Mouse (Mus musculus) liver, embryonic 16.5 days (tissue): ENCODE measurements around the gene Pde1b. TPM values are rescaled to one million over a fixed set of nuclear protein-coding genes. Genes with fewer than 3 reads are reported as not detected.

ENCODE experiments used
- ATAC-seq: fragments of 200-750 bp; cut with Nextera tagmentation; 2 replicates; pipeline ENCODE4 v1.8.0; 2017; ENCODE audit warnings: low read depth, mild to moderate bottlenecking, moderate number of reproducible peaks, moderate library complexity
- H3K27ac ChIP-seq: fragments of 300-500 bp; sonication (generic); 2 replicates; pipeline ENCODE4 v1.5.1; 2014; ENCODE audit warnings: mild to moderate bottlenecking, low read length
- H3K27me3 ChIP-seq: fragments of 300-500 bp; sonication (generic); 2 replicates; pipeline ENCODE4 v1.6.1; 2014; ENCODE audit warnings: low read depth, low read length, mixed read lengths; ENCODE audit not compliant: control insufficient read depth, insufficient read depth
- H3K36me3 ChIP-seq: fragments of 300-500 bp; sonication (generic); 2 replicates; pipeline ENCODE4 v1.6.1; 2014; ENCODE audit warnings: mild to moderate bottlenecking; ENCODE audit not compliant: control insufficient read depth, insufficient read depth
- H3K4me1 ChIP-seq: fragments of 300-500 bp; sonication (generic); 2 replicates; pipeline ENCODE4 v1.6.1; 2014; ENCODE audit warnings: low read depth, low read length, mixed read lengths; ENCODE audit not compliant: control insufficient read depth
- H3K4me2 ChIP-seq: fragments of 300-500 bp; sonication (generic); 2 replicates; pipeline ENCODE4 v1.6.1; 2014; ENCODE audit warnings: low read depth, low read length, mixed read lengths
- H3K4me3 ChIP-seq: fragments of 300-500 bp; sonication (generic); 2 replicates; pipeline ENCODE4 v1.5.1; 2014; ENCODE audit warnings: low read depth, mild to moderate bottlenecking, low read length
- H3K9ac ChIP-seq: fragments of 300-500 bp; sonication (generic); 2 replicates; pipeline ENCODE4 v1.6.1; 2014; ENCODE audit warnings: low read depth, low read length
- H3K9me3 ChIP-seq: fragments of 300-500 bp; sonication (generic); replicated peaks from 2 replicates; pipeline ENCODE4 v1.6.1; 2016; ENCODE audit warnings: low read length; ENCODE audit not compliant: control insufficient read depth
- WGBS: fragments of 180-500 bp; shearing (Covaris S2); extraction: QIAGEN DNeasy Blood & Tissue Kit; methylation state at CpG from one replicate; pipeline ENCODE4 v1.1.7; 2014; ENCODE audit not compliant: insufficient replicate concordance; 5-methylcytosine and 5-hydroxymethylcytosine counted together
- polyA plus RNA-seq: library from polyadenylated mRNA; unstranded; fragments of >200 nt; fragmentation: Nextera tagmentation; extraction: Ambion mirVana; gene quantifications from 2 replicates; pipeline ENCODE4 v1.2.1, GENCODE M21; 2015

Pde1b gene
- 0.31 and 0.34 TPM in 2 replicates for polyA plus RNA-seq

GRCm38 (mm10) chr15:103502435-103503250, at the start of gene Pde1b:
Gene Pde1b, plus strand, starts transcription at chr15:103503034.
- no peaks in the 10 kb centered on the region for H3K9me3 ChIP-seq
- H3K4me3 ChIP-seq, result peak within 1 kb of the TSS; percentile 41
- H3K27me3 ChIP-seq, result peaks cover 19% of the 10 kb centered on the region
- no peak within 1 kb of the TSS for H3K9ac ChIP-seq
- no peak within 1 kb of the TSS for H3K27ac ChIP-seq
- 2% methylated on average over 46 of the region's 63 CpGs for WGBS
- H3K4me2 ChIP-seq, result peak within 1 kb of the TSS; percentile 62
- peak; percentile 45; the same call in 1 of the 2 replicates for ATAC-seq
- no peaks in the 10 kb centered on the region for H3K36me3 ChIP-seq
- H3K4me1 ChIP-seq, result peaks cover 3% of the 10 kb centered on the region; the same call in 1 of the 2 replicates

GRCm38 (mm10) chr15:103453551-103454218, 49.1 kb upstream of the Pde1b start, which contains the start of gene Nckap1l:
Gene Nckap1l, plus strand, starts transcription at chr15:103453794.
- peak within 1 kb of the TSS; percentile 25 for H3K4me2 ChIP-seq
- ATAC-seq, result peak; percentile 74
- no peaks in the 10 kb centered on the region for H3K27me3 ChIP-seq
- H3K27ac ChIP-seq, result no peak within 1 kb of the TSS
- peak within 1 kb of the TSS; percentile 27 for H3K4me3 ChIP-seq
- no peak within 1 kb of the TSS for H3K9ac ChIP-seq
- no peaks in the 10 kb centered on the region for H3K9me3 ChIP-seq
- 23% methylated on average over 13 of the region's 13 CpGs for WGBS
- H3K4me1 ChIP-seq, result no peaks in the 10 kb centered on the region
- no peaks in the 10 kb centered on the region for H3K36me3 ChIP-seq

GRCm38 (mm10) chr15:103454449-103454848, 48.4 kb upstream of the Pde1b start:
- H3K9ac ChIP-seq, result no peak overlapping the region
- H3K36me3 ChIP-seq, result no peaks in the 10 kb centered on the region
- no peak for ATAC-seq
- no peaks in the 10 kb centered on the region for H3K9me3 ChIP-seq
- peak overlapping the region; percentile 27 for H3K4me3 ChIP-seq
- 28% methylated on average over 6 of the region's 6 CpGs for WGBS
- H3K27me3 ChIP-seq, result no peaks in the 10 kb centered on the region
- H3K4me1 ChIP-seq, result no peaks in the 10 kb centered on the region
- no peak overlapping the region for H3K27ac ChIP-seq
- H3K4me2 ChIP-seq, result peak overlapping the region; percentile 25

- Histone ChIP-seq H3K9me3 (no peaks in the 10 kb centered on the region), H3K4me3 (no peak overlapping the region), H3K27ac (no peak overlapping the region), H3K9ac (no peak overlapping the region), H3K36me3 (no peaks in the 10 kb centered on the region), H3K4me2 (no peak overlapping the region), H3K4me1 (no peaks in the 10 kb centered on the region), H3K27me3 (no peaks in the 10 kb centered on the region)
- no peak for ATAC-seq
- 50% methylated on average over 7 of the region's 7 CpGs for WGBS
Observed at GRCm38 (mm10) chr15:103462539-103463261, 40.1 kb upstream of the Pde1b start.

GRCm38 (mm10) chr15:103471488-103472194, 31.2 kb upstream of the Pde1b start:
- Histone ChIP-seq H3K27me3 (no peaks in the 10 kb centered on the region), H3K27ac (no peak overlapping the region), H3K4me1 (no peaks in the 10 kb centered on the region), H3K36me3 (no peaks in the 10 kb centered on the region), H3K9me3 (no peaks in the 10 kb centered on the region), H3K4me3 (no peak overlapping the region), H3K9ac (no peak overlapping the region), H3K4me2 (no peak overlapping the region)
- ATAC-seq, result no peak
- 66% methylated on average over 7 of the region's 7 CpGs for WGBS

GRCm38 (mm10) chr15:103472265-103472664, 30.6 kb upstream of the Pde1b start:
- H3K4me2 ChIP-seq, result no peak overlapping the region
- H3K4me3 ChIP-seq, result no peak overlapping the region
- H3K27ac ChIP-seq, result no peak overlapping the region
- no peak overlapping the region for H3K9ac ChIP-seq
- WGBS, result 47% methylated on average over 3 of the region's 3 CpGs
- H3K36me3 ChIP-seq, result no peaks in the 10 kb centered on the region
- ATAC-seq, result no peak
- H3K4me1 ChIP-seq, result no peaks in the 10 kb centered on the region
- no peaks in the 10 kb centered on the region for H3K9me3 ChIP-seq
- no peaks in the 10 kb centered on the region for H3K27me3 ChIP-seq

- WGBS, result 71% methylated on average over 7 of the region's 7 CpGs
- no peaks in the 10 kb centered on the region for H3K36me3 ChIP-seq
- H3K4me1 ChIP-seq, result no peaks in the 10 kb centered on the region
Observed at GRCm38 (mm10) chr15:103473182-103473581, 29.7 kb upstream of the Pde1b start.

GRCm38 (mm10) chr15:103473769-103474168, 29.1 kb upstream of the Pde1b start:
- no peak overlapping the region for H3K9ac ChIP-seq
- H3K4me2 ChIP-seq, result no peak overlapping the region
- WGBS, result 60% methylated on average over 5 of the region's 5 CpGs
- no peak overlapping the region for H3K4me3 ChIP-seq
- no peak overlapping the region for H3K27ac ChIP-seq
- no peaks in the 10 kb centered on the region for H3K9me3 ChIP-seq
- no peaks in the 10 kb centered on the region for H3K36me3 ChIP-seq
- ATAC-seq, result no peak
- no peaks in the 10 kb centered on the region for H3K27me3 ChIP-seq
- no peaks in the 10 kb centered on the region for H3K4me1 ChIP-seq

More at GRCm38 (mm10) chr15:103473182-103473581, 29.7 kb upstream of the Pde1b start:
- no peak overlapping the region for H3K4me3 ChIP-seq
- no peaks in the 10 kb centered on the region for H3K27me3 ChIP-seq
- no peaks in the 10 kb centered on the region for H3K9me3 ChIP-seq
- H3K4me2 ChIP-seq, result no peak overlapping the region
- H3K9ac ChIP-seq, result no peak overlapping the region
- H3K27ac ChIP-seq, result no peak overlapping the region
- no peak for ATAC-seq
